Mouse (Mus musculus) hindbrain, embryonic 11.5 days (tissue): ENCODE data around the gene Olfr1297. TPM values are rescaled to one million over a fixed set of nuclear protein-coding genes. Genes with fewer than 3 reads are reported as not detected.

Source experiments
- ATAC-seq: fragments of 200-750 bp; cut with Nextera tagmentation; 2 replicates; pipeline ENCODE4 v1.8.0; 2017; ENCODE audit warnings: mild to moderate bottlenecking, moderate TSS enrichment, moderate library complexity; ENCODE audit not compliant: low FRiP score
- DNase-seq: peaks from one replicate; pipeline ENCODE4 v3.0.0-alpha.2; 2015; ENCODE audit warnings: low spot score
- H3K27ac ChIP-seq: fragments of 300-500 bp; sonication (generic); 2 replicates; pipeline ENCODE4 v1.5.1; 2014; ENCODE audit warnings: mild to moderate bottlenecking, low read depth, low read length
- H3K27me3 ChIP-seq: fragments of 300-500 bp; sonication (generic); 2 replicates; pipeline ENCODE4 v1.6.1; 2014; ENCODE audit warnings: mild to moderate bottlenecking, low read length, moderate library complexity, mixed read lengths; ENCODE audit not compliant: control insufficient read depth, insufficient read depth
- H3K36me3 ChIP-seq: fragments of 300-500 bp; sonication (generic); 2 replicates; pipeline ENCODE4 v1.6.1; 2014; ENCODE audit warnings: mild to moderate bottlenecking, low read length, moderate library complexity, mixed read lengths; ENCODE audit not compliant: control insufficient read depth, insufficient read depth
- H3K4me1 ChIP-seq: fragments of 300-500 bp; sonication (generic); replicated peaks from 2 replicates; pipeline ENCODE4 v1.6.1; 2014; ENCODE audit warnings: low read length, mixed read lengths; ENCODE audit not compliant: control insufficient read depth, insufficient read depth
- H3K4me2 ChIP-seq: fragments of 300-500 bp; sonication (generic); replicated peaks from 2 replicates; pipeline ENCODE4 v1.6.1; 2014; ENCODE audit warnings: mild to moderate bottlenecking, low read depth, low read length
- H3K4me3 ChIP-seq: fragments of 300-500 bp; sonication (generic); 2 replicates; pipeline ENCODE4 v1.5.1; 2014; ENCODE audit warnings: low read depth, low read length
- H3K9ac ChIP-seq: fragments of 300-500 bp; sonication (generic); 2 replicates; pipeline ENCODE4 v1.6.1; 2014; ENCODE audit warnings: low read depth, low read length
- H3K9me3 ChIP-seq: fragments of 300-500 bp; sonication (generic); 2 replicates; pipeline ENCODE4 v1.6.1; 2016; ENCODE audit warnings: low read length; ENCODE audit not compliant: control insufficient read depth
- WGBS: fragments of 180-500 bp; shearing (Covaris S2); extraction: QIAGEN DNeasy Blood & Tissue Kit; methylation state at CpG from one replicate; pipeline ENCODE4 v1.1.7; 2014; 5-methylcytosine and 5-hydroxymethylcytosine counted together
- polyA plus RNA-seq: library from polyadenylated mRNA; unstranded; fragments of >200 nt; fragmentation: Nextera tagmentation; extraction: Ambion mirVana; gene quantifications from 2 replicates; pipeline ENCODE4 v1.2.1, GENCODE M21; 2014

Gene Olfr1297
- polyA plus RNA-seq, result not detected in 2 replicates

DNA sequence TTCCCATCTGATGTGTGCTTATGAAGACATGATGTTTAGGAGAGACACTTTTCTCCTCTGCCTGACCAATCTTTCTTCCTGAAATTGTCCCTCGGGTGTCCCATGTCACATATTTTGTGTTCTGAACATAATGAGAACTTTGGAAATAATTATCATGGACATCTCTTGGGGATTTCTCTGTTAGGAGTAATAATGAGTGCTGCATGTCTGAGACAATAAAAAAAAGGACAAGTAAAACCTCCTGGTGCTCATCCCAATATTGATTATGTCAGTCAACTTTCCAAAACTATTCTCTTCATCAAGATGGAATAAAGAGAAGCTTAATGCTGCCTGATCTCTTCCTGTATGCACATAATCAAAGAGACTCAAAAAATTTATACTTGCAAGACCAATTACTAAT lies at the start of gene Olfr1297:
Gene Olfr1297 (minus strand): TSS at position 101 of the 400 bp plus-strand sequence.
- DNase-seq (no peak), ATAC-seq (no peak)
- Histone ChIP-seq H3K4me2 (no peak within 1 kb of the TSS), H3K9ac (no peak within 1 kb of the TSS), H3K9me3 (no peaks in the 10 kb centered on the region), H3K36me3 (no peaks in the 10 kb centered on the region), H3K27ac (no peak within 1 kb of the TSS), H3K4me3 (no peak within 1 kb of the TSS), H3K27me3 (no peaks in the 10 kb centered on the region), H3K4me1 (no peaks in the 10 kb centered on the region)
- 74% methylated on average over 1 of the region's 1 CpGs for WGBS

DNA sequence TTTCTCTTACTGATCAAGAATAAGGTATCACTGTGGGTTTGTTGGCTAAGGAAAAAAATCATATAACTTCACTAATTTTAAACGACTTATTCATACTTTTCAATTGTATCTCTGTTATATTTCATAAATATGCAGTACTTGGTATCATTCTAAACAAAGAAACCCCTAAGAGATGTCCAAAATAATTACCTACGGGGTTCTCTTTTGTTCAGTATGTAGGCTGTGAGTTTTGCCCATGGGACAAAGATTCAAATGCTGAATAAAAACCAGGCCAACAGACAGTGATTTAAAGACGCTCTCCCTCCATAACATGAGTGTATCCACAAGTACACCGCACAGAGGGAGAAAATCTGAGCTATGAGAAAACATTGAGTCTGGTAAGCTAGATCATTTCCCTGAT lies 34.8 kb upstream of the Olfr1297 start, which contains the start of gene Olfr1299:
Gene Olfr1299 (plus strand): TSS at position 301 of the 400 bp plus-strand sequence.
- ATAC-seq, result no peak
- no peaks in the 10 kb centered on the region for H3K9me3 ChIP-seq
- DNase-seq, result no peak
- no peak within 1 kb of the TSS for H3K9ac ChIP-seq
- WGBS, result 81% methylated on average over 4 of the region's 4 CpGs
- no peaks in the 10 kb centered on the region for H3K36me3 ChIP-seq
- H3K4me3 ChIP-seq, result no peak within 1 kb of the TSS
- H3K4me1 ChIP-seq, result no peaks in the 10 kb centered on the region
- no peak within 1 kb of the TSS for H3K27ac ChIP-seq
- H3K27me3 ChIP-seq, result no peaks in the 10 kb centered on the region
- no peak within 1 kb of the TSS for H3K4me2 ChIP-seq

DNA sequence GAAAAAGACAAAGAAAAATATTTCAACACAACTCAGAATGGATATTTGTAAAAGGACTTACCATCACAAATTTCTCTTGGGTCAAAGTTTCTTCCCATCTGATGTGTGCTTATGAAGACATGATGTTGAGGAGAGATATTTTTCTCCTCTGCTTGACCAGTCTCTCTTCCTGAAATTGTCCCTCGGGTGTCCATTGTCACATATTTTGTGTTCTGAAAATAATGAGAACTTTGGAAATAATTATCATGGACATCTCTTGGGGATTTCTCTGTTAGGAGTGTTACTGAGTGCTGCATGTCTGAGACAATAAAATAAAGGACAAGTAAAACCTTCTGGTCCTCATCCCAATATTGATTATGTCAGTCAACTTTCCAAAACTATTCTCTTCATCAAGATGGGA lies 22.8 kb upstream of the Olfr1297 start, which contains the start of gene Olfr1298:
Gene Olfr1298 (minus strand): TSS at position 101 of the 400 bp plus-strand sequence.
- Histone ChIP-seq H3K27me3 (no peaks in the 10 kb centered on the region), H3K9ac (no peak within 1 kb of the TSS), H3K4me1 (no peaks in the 10 kb centered on the region), H3K4me2 (no peak within 1 kb of the TSS), H3K27ac (no peak within 1 kb of the TSS), H3K9me3 (no peaks in the 10 kb centered on the region), H3K4me3 (no peak within 1 kb of the TSS), H3K36me3 (no peaks in the 10 kb centered on the region)
- DNase-seq (no peak), ATAC-seq (no peak)
- 82% methylated on average over 1 of the region's 1 CpGs for WGBS

DNA sequence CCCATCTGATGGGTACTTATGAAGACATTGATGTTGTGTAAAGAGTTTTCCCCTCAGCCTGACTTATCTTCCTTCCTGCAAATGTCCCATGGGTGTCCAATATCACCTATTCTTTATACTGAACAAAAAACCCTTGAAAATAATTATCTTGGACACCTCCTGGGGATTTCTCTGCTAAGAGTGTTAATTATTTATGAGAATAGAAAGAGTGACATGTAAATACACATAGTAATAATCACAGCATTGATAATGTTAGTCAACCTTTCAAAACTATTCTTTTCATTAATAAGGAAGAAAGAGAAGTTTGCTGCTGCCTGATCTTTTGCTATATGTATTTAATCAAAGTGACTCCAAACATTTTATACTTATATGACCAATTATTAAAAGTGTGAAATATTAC lies 56.7 kb downstream of the Olfr1297 start, which contains the start of gene Olfr1295:
Gene Olfr1295 (minus strand): TSS at position 101 of the 400 bp plus-strand sequence.
- no peaks in the 10 kb centered on the region for H3K4me1 ChIP-seq
- H3K9ac ChIP-seq, result no peak within 1 kb of the TSS
- H3K4me2 ChIP-seq, result no peak within 1 kb of the TSS
- no peaks in the 10 kb centered on the region for H3K9me3 ChIP-seq
- H3K27me3 ChIP-seq, result no peaks in the 10 kb centered on the region
- no peak within 1 kb of the TSS for H3K4me3 ChIP-seq
- H3K36me3 ChIP-seq, result no peaks in the 10 kb centered on the region
- ATAC-seq, result no peak
- no peak for DNase-seq
- H3K27ac ChIP-seq, result no peak within 1 kb of the TSS

Other genes with a start within 250 kb of the Olfr1297 start
- not detected in 2 replicates for gene Olfr1286, start 203.4 kb downstream of the Olfr1297 start, polyA plus RNA-seq
- gene Olfr1287, start 177.4 kb downstream of the Olfr1297 start, polyA plus RNA-seq, result not detected in 2 replicates
- not detected in 2 replicates for gene Olfr1288, start 152.4 kb downstream of the Olfr1297 start, polyA plus RNA-seq
- gene Olfr1289, start 145.7 kb downstream of the Olfr1297 start, polyA plus RNA-seq, result not detected in 2 replicates
- gene Olfr1290, start 132.7 kb downstream of the Olfr1297 start, polyA plus RNA-seq, result 0.08 TPM in 1 of 2 replicates, not detected in the other
- not detected in 2 replicates for gene Olfr1291-ps1, start 129.3 kb downstream of the Olfr1297 start, polyA plus RNA-seq
- gene Olfr1293-ps, start 101.3 kb downstream of the Olfr1297 start, polyA plus RNA-seq, result not detected in 2 replicates
- gene Olfr1294, start 86.2 kb downstream of the Olfr1297 start, polyA plus RNA-seq, result not detected in 2 replicates
- not detected in 2 replicates for gene Olfr1295, start 56.8 kb downstream of the Olfr1297 start, polyA plus RNA-seq
- gene Olfr1298, start 22.7 kb upstream of the Olfr1297 start, polyA plus RNA-seq, result not detected in 2 replicates
- not detected in 2 replicates for gene Olfr1299, start 34.9 kb upstream of the Olfr1297 start, polyA plus RNA-seq
- not detected in 2 replicates for gene Olfr1301, start 124.5 kb upstream of the Olfr1297 start, polyA plus RNA-seq
- not detected in 2 replicates for gene Olfr1302, start 150.9 kb upstream of the Olfr1297 start, polyA plus RNA-seq
- gene Olfr1303, start 193.8 kb upstream of the Olfr1297 start, polyA plus RNA-seq, result not detected in 2 replicates